Mouse (Mus musculus) T-helper 1 cell (primary cell): Measurements from ENCODE around the gene Stx4a.
"Not testable (repeated sequence)": the region's sequence is repeated elsewhere in the genome, so short reads cannot be mapped to it uniquely, and the experiment has no call there.

Experiments used
- in situ Hi-C: fragments of 300-600 bp; cut with MboI, MseI; formaldehyde crosslinking; loops from one replicate; pipeline ENCODE4 v1.15.1; 2025; ENCODE audit warnings: high pct_unique_total_duplicates

The Stx4a gene

DNA sequence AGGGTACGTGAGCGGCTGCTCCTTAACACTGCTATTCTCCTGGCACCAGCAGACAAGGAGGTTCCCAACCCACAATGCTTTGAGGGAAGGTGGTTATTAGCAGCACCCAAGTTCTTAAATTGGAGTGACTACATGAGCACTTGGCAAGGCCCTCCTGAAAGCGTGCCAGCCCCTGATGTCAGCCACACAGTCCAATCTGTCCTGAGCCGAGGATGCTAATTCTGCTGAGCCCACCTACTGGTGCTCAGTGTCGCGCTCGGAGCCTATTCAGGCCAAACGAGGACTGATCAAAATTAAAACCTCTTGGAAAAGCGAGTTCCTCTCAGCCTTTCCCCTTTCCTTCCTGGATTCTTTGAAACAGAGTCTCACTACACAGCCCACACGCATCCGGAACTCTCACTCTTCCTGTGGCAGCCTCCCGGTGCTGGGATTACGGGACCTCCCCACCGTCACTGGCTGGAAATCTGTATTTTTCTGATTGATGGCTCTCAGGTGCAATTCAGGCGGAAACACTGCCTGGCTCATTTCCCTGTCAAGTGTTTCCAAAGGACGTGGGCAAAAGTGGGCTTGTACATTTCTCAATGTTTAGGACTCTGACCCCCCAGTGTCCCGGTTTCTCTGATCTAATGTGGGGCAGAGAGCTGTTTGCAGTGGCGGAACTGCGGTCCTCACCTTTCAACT, 9.7 kb upstream of the Stx4a start:
- in situ Hi-C loops, result no loop called here

DNA sequence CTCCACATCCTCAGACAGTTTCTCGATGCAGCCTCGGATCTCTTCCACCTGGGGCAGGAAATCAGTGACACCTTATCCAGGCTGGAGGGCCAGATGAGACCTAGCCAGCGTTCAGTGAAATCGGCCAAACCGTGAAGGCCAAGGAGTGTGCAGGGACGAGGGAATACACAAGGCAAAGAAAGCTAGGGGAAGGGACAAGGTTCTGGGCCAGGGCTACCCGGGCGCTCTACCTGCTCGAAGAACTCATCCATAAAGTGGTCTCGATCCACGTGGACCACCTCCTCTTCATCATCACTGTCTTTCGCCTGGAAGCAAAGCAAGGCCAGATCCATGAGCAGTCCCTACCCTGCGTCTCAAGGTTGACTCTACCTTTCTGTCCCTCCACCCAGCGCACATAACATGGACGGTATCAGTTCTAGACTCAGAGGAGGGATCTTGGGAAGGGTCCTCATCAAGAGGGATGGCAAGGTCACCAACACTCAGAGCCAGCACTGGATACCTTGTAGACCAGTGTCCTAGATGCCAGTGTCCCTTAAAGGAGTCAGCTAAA, 8.9 kb upstream of the Stx4a start:
- in situ Hi-C loops, result no loop called here

DNA sequence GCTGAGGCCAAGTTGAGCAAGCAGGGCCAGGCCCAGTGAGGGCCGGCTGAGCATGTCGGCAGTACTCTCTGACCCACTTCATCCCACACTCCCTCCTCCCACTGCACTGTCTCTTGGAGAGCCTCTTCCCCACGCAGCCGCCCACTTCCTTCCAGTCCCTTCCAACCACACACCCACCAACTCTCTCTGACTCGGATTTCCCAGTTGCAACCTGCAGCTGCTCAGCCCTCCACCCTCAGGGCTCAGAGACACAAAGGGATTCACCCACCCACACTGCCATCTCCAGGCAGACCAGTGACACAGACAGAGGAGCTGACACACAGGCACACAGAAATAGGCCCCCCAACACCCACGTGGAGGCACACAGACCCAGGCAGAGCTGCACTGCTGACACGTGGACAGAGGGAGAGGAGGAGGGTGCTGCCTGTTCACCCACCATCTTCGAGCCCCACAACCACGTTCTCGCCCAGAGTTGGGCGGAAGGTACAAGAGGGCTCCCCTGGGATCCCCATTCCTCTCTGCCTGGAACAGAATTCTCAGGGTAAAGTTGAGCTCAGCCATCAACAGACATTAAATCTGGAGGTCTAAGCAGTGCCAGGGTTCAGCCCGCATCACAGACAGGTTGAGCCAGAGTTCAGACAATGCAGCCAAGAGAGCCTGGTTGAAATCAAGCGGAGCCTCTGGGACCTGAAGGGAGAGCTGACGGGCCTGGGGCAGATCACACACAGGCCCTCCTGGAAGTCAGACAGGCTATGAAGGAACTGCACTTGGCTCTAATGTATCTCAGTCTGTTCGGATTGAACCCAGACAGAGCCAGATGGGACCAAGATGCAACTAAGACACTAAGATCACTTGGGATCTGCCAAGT, 7.9 kb upstream of the Stx4a start:
- in situ Hi-C loops, result no loop called here

DNA sequence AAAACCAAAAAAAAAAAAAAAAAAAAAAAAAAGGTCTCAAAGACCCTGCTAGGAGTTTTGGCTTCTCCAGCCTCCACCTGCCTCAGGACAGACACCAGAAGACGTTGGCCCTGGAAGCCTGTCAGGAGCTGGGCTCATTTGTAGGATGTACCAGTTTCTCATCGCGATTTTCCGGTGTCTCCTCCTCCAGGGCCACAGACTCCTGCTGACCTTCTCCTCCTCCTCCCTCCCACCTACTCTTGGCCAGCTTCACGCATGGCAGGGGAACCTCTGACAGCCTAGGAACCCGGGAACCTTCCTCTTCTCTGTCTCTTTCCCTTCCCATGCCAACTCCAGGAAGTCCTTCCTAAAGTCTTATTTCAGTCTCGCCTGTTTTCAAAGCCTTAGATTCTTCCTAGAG, 7.0 kb upstream of the Stx4a start:
- in situ Hi-C loops, result no loop called here

DNA sequence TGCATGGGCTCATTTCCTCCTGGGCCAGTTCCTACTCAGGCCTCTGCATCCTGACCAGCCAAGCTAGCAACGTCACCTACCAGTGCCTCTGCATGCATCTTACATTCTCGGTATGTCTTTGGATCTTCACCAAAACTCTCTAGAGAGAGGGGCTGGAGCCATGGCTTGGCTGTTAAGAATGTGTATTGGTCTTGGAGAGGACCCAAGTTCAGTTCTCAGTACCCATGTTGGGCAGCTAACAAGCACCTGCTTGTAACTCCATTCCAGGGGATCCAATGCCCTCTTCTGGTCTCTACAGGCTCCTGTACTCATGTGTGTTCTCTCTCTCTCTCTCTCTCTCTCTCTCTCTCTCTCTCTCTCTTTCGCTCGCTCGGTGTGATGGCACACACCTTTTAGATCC, 6.3 kb upstream of the Stx4a start:
- in situ Hi-C loops, result no loop called here

DNA sequence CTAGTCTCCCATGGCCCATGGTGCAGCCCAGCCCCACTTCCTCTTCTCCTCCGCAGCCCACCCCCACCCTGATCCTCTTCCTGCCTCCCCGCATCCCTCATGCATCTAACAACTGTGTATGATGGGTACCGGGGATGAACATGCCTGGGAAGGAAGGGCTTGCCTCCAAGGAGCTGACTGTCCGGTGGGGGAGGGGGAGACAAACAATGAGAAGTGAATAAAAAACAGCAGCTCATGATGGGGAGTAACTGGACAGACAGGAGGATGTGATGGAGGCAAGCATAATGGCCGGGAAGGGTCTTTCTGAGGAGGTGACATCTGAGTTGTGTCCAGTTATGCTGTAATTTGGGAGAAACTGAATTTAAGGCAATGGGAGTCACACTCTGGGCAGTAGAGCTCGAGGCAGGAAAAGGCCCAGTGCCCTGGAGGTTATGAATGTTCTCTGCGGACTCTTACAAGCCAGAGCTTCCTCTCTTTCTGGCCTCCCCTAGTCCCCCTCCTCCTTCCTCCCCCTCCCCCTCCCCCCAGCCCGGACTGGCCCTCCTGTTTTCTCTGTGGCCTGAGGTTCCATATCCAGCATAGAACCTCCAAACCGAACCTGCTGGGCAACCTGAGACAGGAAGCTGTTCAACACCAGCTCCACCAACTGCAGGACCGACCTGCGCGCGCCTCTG, 3.1 kb upstream of the Stx4a start:
- in situ Hi-C loops, result no loop called here

GRCm38 (mm10) chr7:127822494-127822893, 1.6 kb upstream of the Stx4a start:
- in situ Hi-C loops, result no loop called here

GRCm38 (mm10) chr7:127823236-127824171, 590 bp upstream of the Stx4a start:
- in situ Hi-C loops, result no loop called here

DNA sequence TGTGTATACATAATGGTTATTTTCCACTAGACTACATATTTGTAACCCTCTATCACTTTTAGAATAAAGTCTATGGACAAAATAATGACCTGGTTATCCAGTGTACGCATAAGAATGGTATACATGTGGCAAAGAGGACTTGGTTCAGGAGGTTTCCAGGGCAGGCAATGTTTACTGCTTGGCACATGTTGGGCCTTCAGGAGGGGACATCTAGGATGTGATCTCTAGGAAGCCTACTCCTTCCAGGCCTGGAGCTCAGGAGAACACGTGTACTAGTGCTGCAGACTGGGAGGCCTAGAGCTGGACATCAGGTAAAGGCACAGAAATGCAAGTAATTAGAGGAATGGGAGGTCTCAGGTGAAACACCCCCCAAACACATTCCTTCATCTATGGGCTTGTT, 11.5 kb downstream of the Stx4a start:
- in situ Hi-C loops, result no loop called here

- in situ Hi-C loops, result no loop called here
Observed at GRCm38 (mm10) chr7:127837473-127837872, 13.4 kb downstream of the Stx4a start.

GRCm38 (mm10) chr7:127837878-127838277, 13.8 kb downstream of the Stx4a start:
- in situ Hi-C loops, result not testable (repeated sequence)

- in situ Hi-C loops, result loop anchor here (5.0 kb wide), 1 partner anchor 63 kb away; the partner anchor contains the start of gene Setd1a
Observed at GRCm38 (mm10) chr7:127840031-127840430, 15.9 kb downstream of the Stx4a start.

GRCm38 (mm10) chr7:127840886-127841285, 16.8 kb downstream of the Stx4a start:
- in situ Hi-C loops, result loop anchor here (5.0 kb wide), 1 partner anchor 64 kb away; the partner anchor contains the start of gene Setd1a

DNA sequence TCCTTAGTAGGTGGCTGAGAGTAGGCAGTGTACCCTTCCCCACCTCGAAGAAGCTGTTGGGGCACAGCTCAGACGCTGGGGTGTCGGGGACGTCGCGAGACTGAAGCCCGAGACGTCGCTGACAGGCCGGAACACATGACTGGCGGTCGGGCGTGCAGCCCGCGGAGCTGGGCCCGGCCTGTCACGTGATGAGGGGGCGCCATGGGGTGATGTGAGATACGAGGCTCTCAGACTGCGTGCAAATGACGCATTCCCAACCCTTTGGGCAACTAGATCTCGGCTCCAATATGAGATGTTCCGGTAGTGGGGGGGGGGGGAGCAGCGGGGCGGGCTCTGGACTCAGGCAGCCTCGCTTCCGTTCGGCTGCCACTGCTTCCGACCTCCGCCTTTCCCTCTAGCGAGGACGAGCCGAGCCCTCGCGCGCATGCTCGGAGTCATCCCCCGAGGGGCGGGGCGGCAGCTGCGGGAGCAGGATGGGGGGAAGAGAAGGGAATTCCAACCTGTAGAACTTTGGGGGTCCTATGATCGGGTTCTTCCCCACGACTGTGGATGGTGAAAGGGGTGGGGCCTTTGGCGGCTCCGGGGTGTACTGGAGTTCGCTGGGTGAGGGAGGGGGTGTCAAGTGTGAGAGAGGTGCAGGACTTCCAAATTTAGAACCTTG, 17.4 kb downstream of the Stx4a start:
- in situ Hi-C loops, result loop anchor here (5.0 kb wide), 1 partner anchor 64 kb away; the partner anchor contains the start of gene Setd1a

DNA sequence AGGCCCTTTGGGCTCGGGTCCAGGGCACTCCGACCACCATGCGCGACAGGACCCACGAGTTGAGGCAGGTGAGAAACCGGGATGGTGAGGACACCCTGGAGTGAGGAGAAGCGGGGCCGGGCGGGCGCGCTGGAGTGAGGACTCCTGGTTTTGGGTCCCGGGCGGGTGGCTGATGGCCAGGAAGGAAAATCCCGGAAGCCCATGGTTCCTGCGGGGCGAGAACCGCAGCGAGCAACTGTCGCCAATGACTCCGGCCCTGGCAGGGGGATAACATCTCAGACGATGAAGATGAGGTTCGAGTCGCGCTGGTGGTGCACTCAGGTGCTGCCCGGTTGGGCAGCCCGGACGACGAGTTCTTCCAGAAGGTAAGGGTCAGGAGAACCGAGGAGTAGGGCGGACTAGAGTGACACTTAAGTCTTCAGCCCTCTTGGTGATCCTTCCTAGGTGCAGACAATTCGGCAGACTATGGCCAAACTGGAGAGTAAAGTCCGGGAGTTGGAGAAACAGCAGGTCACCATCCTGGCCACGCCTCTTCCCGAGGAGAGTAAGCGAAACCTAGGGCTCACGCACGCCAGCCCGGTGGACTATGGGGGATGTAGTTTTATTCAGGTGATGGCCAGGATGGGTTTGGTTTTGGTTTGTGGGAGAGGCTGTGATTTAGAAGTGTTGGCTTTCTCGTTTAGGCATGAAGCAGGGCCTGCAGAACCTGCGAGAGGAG, 18.1 kb downstream of the Stx4a start:
- in situ Hi-C loops, result loop anchor here (5.0 kb wide), 1 partner anchor 65 kb away; the partner anchor contains the start of gene Setd1a

GRCm38 (mm10) chr7:127849973-127850875, 26.1 kb downstream of the Stx4a start:
- in situ Hi-C loops, result no loop called here

DNA sequence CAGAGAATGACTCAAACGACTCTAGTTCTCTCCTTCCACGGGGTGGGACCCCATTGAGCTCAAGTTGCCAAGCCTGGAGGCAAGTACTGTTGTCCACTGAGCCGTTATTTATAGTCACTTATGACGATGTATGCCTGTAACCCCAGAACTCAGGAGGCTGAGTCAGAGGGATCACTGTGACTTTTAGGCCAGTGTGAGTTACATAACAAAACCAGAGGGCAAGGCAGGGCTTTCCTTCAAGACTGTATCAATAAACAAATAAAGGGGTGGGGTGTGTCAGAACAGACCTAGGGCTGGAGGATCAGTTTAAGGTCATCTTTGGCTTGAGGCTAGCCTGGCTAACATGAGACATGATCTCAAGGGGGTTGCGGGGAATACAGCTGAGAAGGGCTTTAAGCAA, 26.8 kb downstream of the Stx4a start:
- in situ Hi-C loops, result no loop called here

DNA sequence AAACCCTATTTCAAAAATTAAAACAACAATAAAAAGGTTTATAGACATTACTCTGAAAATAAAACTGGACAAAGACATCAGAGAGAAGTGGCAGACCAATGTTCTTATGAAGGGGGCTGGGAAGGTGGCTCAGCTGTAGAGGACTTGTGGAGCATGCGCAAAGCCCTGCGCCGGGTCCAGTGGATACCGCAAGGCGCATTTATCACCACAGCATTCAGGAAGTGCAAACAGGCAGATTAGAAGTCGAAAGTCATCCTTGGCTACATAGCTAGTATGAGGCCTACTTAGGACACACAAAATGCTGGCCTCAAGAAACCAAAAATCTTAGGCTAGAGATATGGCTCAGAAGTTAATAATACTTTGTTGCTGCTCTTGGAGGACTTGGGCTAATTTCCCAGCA, 34.2 kb downstream of the Stx4a start:
- in situ Hi-C loops, result no loop called here

- in situ Hi-C loops, result no loop called here
Observed at GRCm38 (mm10) chr7:127866434-127866833, 42.3 kb downstream of the Stx4a start.
